Mouse (Mus musculus) monocyte, adult 2 months (primary cell): ENCODE data around the gene D030056L22Rik.

ENCODE experiments used
- DNase-seq, 2 experiments: peaks; one replicate each; pipeline ENCODE4 v3.0.0; 2022; ENCODE audit warnings: low spot score in 2 of 2, low read depth in 1 of 2

Gene D030056L22Rik

DNA sequence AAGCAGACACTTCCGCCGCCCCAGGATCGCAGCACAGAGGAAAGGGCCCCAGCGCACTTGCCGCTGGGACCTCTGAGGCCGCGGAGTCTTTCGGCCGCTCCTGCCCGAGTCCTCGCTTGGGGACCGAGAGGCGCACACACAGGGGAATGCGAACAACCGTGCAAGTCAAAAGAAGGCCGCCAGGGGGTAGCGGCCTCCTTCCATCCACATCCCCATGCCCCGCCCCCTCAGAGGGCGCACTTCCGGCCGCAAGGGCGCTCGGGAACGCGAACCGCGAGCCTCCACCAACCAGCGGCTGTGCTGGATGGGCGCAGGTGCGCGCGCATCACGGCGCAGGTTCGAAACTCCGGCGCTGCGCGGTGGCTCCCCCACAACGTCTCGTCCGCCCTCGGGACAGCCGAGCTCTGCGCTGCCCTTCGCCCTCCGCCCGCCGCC lies at the start of gene D030056L22Rik:
D030056L22Rik (plus strand) TSS at position 328 of the 435 bp plus-strand sequence.
- peak; percentile 94 to 97 for DNase-seq

GRCm38 (mm10) chr19:18663904-18664303 lies 49.1 kb upstream of the D030056L22Rik start:
- DNase-seq = no peak

- no peak for DNase-seq
Observed at GRCm38 (mm10) chr19:18666966-18667365, 46.0 kb upstream of the D030056L22Rik start.

- no peak for DNase-seq
Observed at GRCm38 (mm10) chr19:18669551-18669950, 43.4 kb upstream of the D030056L22Rik start.

DNA sequence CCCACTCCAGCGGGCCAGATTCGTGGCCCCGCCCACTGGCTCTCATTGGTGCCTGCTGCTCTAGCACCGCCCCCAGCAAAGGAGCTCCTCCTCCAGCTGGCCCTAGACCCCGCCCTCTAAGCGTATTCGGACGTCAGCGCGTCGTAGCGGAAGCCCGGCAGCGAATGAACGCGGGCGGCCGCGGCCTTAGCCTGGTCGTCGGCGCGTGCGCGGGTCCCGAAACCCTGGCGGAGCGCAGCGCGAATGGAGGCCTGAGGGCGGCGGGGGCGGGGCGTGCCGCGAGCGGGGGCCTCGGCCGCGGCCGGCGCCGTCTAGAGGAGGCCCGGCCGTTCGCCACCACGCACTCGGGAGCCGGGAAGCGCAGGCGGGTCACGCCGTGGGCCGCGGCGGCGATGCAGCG lies 42.4 kb upstream of the D030056L22Rik start, which contains the start of gene Carnmt1:
Carnmt1 (plus strand) TSS at position 157 of the 400 bp plus-strand sequence.
- DNase-seq = peak; percentile 95 to 99

DNA sequence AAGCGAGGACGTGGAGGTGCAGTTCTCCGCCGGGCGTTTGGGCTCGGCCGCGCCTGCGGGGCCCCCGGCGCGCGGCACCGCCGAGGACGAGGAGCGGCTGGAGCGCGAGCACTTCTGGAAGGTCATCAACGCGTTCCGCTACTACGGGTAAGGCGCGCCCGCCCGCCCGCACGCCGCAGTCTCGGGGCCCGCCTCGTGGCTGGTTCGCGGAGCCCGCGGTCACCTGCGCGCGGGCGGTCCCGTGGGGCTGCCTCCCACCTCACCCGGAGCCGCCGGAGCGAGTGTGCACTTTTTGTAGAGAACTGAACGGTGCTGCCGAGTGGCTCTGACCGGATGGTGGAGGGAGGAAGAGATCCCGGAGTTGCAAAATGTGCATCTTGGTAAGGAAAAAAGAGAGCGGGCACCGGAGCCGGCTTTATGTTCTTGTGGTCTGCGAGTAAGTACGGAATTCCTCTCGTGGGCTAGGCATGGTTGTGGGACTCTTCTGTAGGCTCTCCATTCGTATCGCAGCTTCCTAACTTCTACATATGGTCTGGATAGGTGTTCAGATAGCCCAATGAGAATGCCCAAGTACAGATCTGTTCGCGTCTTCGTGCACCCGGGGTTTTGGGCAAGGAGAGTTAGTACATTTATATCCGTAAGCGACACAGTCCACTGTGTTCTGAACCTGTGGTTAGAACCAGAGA lies 41.8 kb upstream of the D030056L22Rik start:
- peak in 1 of 2 experiments; percentile 15 for DNase-seq

DNA sequence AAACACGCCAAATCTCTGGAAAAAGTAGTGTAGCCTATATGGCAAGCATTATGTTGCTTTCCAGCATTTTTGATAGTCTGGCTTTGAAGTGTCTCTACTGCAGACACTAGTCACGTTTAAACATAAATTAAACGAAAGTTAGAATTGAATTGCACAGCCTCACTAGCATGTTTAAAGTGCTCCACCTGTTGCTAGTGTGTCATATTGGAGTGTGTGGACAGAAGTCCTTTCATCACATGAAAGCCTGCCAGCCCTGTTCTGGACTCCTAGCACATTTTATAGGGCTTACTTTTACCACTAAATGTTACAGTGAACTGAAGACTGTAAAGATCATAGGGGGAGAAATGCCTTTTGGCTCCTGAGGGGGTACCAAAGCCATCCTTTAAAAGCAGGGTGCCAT lies 40.5 kb upstream of the D030056L22Rik start:
- DNase-seq = no peak

DNA sequence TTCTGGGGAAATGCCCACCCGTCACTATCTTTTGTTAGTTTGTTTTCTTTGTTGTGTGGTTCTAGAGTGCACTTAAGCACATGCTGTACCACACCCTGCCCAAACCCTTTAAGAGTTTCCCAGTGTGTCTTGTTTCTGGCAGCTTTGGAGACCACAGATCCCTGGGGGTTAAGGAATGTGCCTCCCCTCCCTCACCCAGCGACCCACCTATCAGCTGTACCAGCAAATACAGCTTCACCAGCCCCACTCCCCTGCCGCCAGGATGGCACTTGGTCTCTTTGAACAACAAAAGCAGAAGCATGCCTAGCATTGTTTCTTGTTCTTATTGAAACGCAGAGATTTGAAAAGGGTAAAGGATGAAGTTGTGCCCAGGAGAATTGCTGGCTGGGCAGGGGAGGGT lies 39.9 kb upstream of the D030056L22Rik start:
- DNase-seq = no peak

- DNase-seq = no peak
Observed at GRCm38 (mm10) chr19:18682142-18682541, 30.9 kb upstream of the D030056L22Rik start.

- DNase-seq = peak in 1 of 2 experiments; percentile 10
Observed at GRCm38 (mm10) chr19:18687556-18687955, 25.4 kb upstream of the D030056L22Rik start.

DNA sequence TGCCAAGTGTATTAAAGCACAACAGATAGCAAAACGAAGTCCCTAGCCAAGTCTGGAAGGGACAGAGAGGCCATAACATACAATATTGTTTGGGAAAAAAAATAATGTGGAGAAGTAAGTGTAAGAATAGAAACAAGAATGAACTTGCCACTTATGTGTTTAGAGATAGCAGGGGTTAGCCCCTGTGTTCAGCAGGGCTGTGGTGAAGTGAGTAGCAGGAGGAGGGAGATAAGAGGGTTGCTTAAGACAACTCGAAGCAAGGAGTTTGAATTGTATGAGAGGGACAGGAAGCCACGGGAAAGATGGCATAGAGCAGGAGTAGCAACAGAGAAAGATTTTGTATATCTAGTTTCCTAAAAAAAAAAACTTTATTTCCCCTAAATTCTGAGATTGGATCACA lies 20.8 kb upstream of the D030056L22Rik start:
- no peak for DNase-seq

DNA sequence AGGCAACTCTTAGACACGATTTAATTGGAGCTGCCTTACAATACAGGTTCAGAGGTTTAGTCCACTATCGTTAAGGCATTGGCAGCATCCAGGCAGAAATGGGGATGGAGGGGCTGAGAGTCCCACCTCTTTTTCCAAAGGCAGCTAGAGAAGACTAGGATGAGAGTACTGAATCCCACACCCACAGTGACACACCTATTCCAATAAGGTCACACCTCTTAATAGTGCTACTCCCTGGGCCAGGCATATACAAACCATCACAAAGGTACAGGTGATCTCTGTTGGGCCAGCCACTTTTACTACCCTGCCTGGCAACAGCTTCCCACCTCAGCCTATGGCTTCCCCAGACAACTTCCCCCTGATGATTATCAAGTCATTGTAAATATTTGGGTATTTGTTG lies 20.2 kb upstream of the D030056L22Rik start:
- no peak for DNase-seq

DNA sequence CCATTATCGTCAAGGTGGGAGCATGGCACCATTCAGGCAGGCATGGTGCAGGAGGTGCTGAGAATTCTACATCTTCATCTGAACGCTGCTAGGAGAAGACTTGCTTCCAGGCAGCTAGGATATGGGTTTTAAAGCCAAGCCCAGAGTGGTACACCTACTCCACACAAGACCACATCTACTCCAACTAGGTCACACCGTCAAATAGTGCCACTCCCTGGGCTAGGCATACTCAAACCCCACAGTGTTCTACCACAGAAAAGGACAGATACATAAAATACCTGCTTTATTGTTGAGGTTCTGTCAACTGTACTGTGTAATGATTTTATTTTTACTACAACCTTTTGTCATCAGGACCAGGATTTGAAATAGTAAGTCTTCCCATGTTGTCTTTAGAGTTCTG lies 17.9 kb upstream of the D030056L22Rik start:
- no peak for DNase-seq

GRCm38 (mm10) chr19:18695552-18695951 lies 17.4 kb upstream of the D030056L22Rik start:
- no peak for DNase-seq

DNA sequence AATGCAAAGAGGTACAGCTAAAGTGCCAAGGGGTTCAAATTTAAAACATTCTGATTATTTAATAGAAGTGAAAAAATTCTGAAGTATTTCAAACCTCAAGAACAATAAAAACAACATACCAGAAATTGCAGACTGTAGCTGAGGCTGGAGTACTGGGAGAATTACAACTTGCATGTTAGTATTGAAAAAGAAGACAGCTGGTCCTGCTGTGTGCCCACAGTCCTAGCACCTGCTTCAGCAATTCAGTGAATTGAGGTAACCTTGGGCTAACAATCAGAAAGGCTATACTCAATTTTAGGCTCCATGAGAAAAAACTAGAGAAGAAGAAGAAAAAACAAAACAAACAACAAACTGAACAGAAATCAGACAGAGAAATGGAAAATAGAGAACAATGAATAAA lies 4.9 kb upstream of the D030056L22Rik start:
- no peak for DNase-seq

- DNase-seq = no peak
Observed at GRCm38 (mm10) chr19:18710903-18711302, 2.1 kb upstream of the D030056L22Rik start.

GRCm38 (mm10) chr19:18711589-18711988 lies 1.4 kb upstream of the D030056L22Rik start:
- no peak for DNase-seq

GRCm38 (mm10) chr19:18712153-18712865 lies 684 bp upstream of the D030056L22Rik start:
- DNase-seq = no peak

GRCm38 (mm10) chr19:18713357-18713756 lies 364 bp downstream of the D030056L22Rik start:
- peak; percentile 11 to 31 for DNase-seq

DNA sequence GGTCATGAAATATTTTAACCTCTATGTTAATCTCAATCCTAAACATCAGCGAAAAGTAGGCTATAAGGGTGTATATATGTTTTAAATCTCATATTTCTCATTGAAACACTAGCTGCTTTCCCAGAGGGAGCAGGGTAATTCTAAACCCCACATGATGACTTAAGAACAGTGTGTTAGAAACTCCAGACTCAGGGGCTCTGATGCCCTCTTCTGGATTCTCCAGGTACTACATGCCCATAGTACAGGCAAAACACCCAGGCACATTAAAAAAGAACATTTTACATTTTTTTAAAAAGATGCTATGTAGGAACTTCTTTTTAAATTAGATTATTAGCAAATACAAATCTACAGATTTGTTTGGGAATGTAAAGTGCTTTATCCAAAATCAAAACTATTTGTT lies 3.4 kb downstream of the D030056L22Rik start:
- peak in 1 of 2 experiments; percentile 51 for DNase-seq

- no peak for DNase-seq
Observed at GRCm38 (mm10) chr19:18720337-18720736, 7.3 kb downstream of the D030056L22Rik start.

- no peak for DNase-seq
Observed at GRCm38 (mm10) chr19:18725186-18725585, 12.2 kb downstream of the D030056L22Rik start.
